Mouse (Mus musculus) MEL (cell line): ENCODE data around the gene Bmp7. TPM values are rescaled to one million over a fixed set of nuclear protein-coding genes. Genes with fewer than 3 reads are reported as not detected.

Experiments used
- DNase-seq: peaks from one replicate; pipeline ENCODE4 v3.0.0; 2011; ENCODE audit warnings: low read depth, low spot score
- H3K27ac ChIP-seq: 2 replicates; pipeline ENCODE4 v1.5.1; 2012; ENCODE audit warnings: low read depth, mild to moderate bottlenecking, control low read depth, low read length, moderate library complexity; ENCODE audit not compliant: control insufficient read depth
- H3K27me3 ChIP-seq, 2 experiments: fragments of 150-350 bp in 1 of 2; sonication (generic) in 1 of 2; 2 replicates each; pipeline ENCODE4 v1.6.1; 2012; ENCODE audit warnings: low read length in 2 of 2, mild to moderate bottlenecking in 2 of 2, improper control_type of control experiment in 1 of 2, moderate library complexity in 1 of 2; ENCODE audit not compliant: insufficient read depth in 2 of 2, control insufficient read depth in 1 of 2
- H3K36me3 ChIP-seq, 2 experiments: 2 replicates each; pipeline ENCODE4 v1.6.1; 2012 to 2014; ENCODE audit warnings: low read length in 2 of 2, improper control_type of control experiment in 1 of 2, inconsistent platforms in 1 of 2, mild to moderate bottlenecking in 1 of 2; ENCODE audit not compliant: insufficient read depth in 2 of 2, control insufficient read depth in 1 of 2
- H3K4me1 ChIP-seq, 2 experiments: fragments of 150-350 bp in 1 of 2; sonication (generic) in 1 of 2; 2 replicates each; pipeline ENCODE4 v1.6.1; 2012; ENCODE audit warnings: low read length in 2 of 2, improper control_type of control experiment in 1 of 2, mild to moderate bottlenecking in 1 of 2; ENCODE audit not compliant: insufficient read depth in 2 of 2, control insufficient read depth in 1 of 2
- H3K4me3 ChIP-seq, 2 experiments: fragments of 150-350 bp in 1 of 2; sonication (generic) in 1 of 2; 2 replicates each; pipeline ENCODE4 v1.5.1; 2012; ENCODE audit warnings: low read depth in 2 of 2, low read length in 2 of 2, mild to moderate bottlenecking in 2 of 2, moderate library complexity in 2 of 2, control low read depth in 1 of 2, improper control_type of control experiment in 1 of 2; ENCODE audit not compliant: control insufficient read depth in 1 of 2, insufficient read depth in 1 of 2
- H3K79me2 ChIP-seq: 2 replicates; pipeline ENCODE4 v1.6.1; 2012; ENCODE audit warnings: mild to moderate bottlenecking, low read length, moderate library complexity; ENCODE audit not compliant: control insufficient read depth, poor library complexity, insufficient read depth
- H3K9ac ChIP-seq: 2 replicates; pipeline ENCODE4 v1.6.1; 2012; ENCODE audit warnings: low read depth, mild to moderate bottlenecking, control low read depth, low read length, moderate library complexity; ENCODE audit not compliant: control insufficient read depth, poor library complexity, severe bottlenecking
- H3K9me3 ChIP-seq: fragments of 150-350 bp; sonication (generic); replicated peaks from 2 replicates; pipeline ENCODE4 v1.6.1; 2012; ENCODE audit warnings: mild to moderate bottlenecking, low read length, improper control_type of control experiment, moderate library complexity; ENCODE audit not compliant: insufficient read depth
- BHLHE40 ChIP-seq: IDR thresholded peaks from 2 replicates; pipeline ENCODE4 v1.6.1; 2012; ENCODE audit warnings: low read depth, mild to moderate bottlenecking, inconsistent platforms, low read length, improper control_type of control experiment, borderline replicate concordance
- CHD1 ChIP-seq: IDR thresholded peaks from 2 replicates; pipeline ENCODE4 v1.6.1; 2012; ENCODE audit warnings: low read depth, mild to moderate bottlenecking, inconsistent platforms, low read length, improper control_type of control experiment
- CTCF ChIP-seq, 3 experiments: IDR thresholded peaks in 2 of 3; conservative IDR thresholded peaks in 1 of 3; 2 replicates each; pipeline ENCODE4 v1.5.1; 2011 to 2012; ENCODE audit warnings: low read length in 3 of 3, low read depth in 2 of 3, mild to moderate bottlenecking in 2 of 3, improper control_type of control experiment in 1 of 3, inconsistent platforms in 1 of 3, mixed read lengths in 1 of 3, moderate library complexity in 1 of 3; ENCODE audit not compliant: control insufficient read depth in 1 of 3, insufficient read depth in 1 of 3, poor library complexity in 1 of 3, severe bottlenecking in 1 of 3
- ELF1 ChIP-seq: IDR thresholded peaks from 2 replicates; pipeline ENCODE4 v1.6.1; 2014; ENCODE audit warnings: low read depth, mild to moderate bottlenecking, inconsistent platforms, low read length, improper control_type of control experiment, moderate library complexity
- EP300 ChIP-seq, 2 experiments: IDR thresholded peaks; 2 replicates each; pipeline ENCODE4 v1.6.1; 2011; ENCODE audit warnings: improper control_type of control experiment in 2 of 2, low read length in 2 of 2, low read depth in 1 of 2, mild to moderate bottlenecking in 1 of 2
- ETS1 ChIP-seq: IDR thresholded peaks from 2 replicates; pipeline ENCODE4 v1.6.1; 2012; ENCODE audit warnings: low read depth, mild to moderate bottlenecking, inconsistent platforms, low read length, improper control_type of control experiment, moderate library complexity
- KAT2A ChIP-seq: conservative IDR thresholded peaks from 2 replicates; pipeline ENCODE4 v1.6.1; 2012; ENCODE audit warnings: low read depth, low read length, improper control_type of control experiment, inconsistent platforms
- MAX ChIP-seq: IDR thresholded peaks from 2 replicates; pipeline ENCODE4 v1.6.1; 2011; ENCODE audit warnings: low read length, improper control_type of control experiment
- MAZ ChIP-seq: IDR thresholded peaks from 2 replicates; pipeline ENCODE4 v1.6.1; 2012; ENCODE audit warnings: low read depth, mild to moderate bottlenecking, inconsistent platforms, low read length, improper control_type of control experiment
- MEF2A ChIP-seq: IDR thresholded peaks from 2 replicates; pipeline ENCODE4 v1.6.1; 2014; ENCODE audit warnings: low read depth, mild to moderate bottlenecking, inconsistent platforms, low read length, improper control_type of control experiment; ENCODE audit not compliant: poor library complexity, insufficient replicate concordance, severe bottlenecking; ENCODE audit errors: extremely low read depth
- MYB ChIP-seq: IDR thresholded peaks from 2 replicates; pipeline ENCODE4 v1.6.1; 2011; ENCODE audit warnings: mild to moderate bottlenecking, low read depth, low read length, improper control_type of control experiment
- MYC ChIP-seq: IDR thresholded peaks from 2 replicates; pipeline ENCODE4 v1.6.1; 2011; ENCODE audit warnings: low read depth, mild to moderate bottlenecking, low read length, improper control_type of control experiment, moderate library complexity
- NELFE ChIP-seq: IDR thresholded peaks from 2 replicates; pipeline ENCODE4 v1.6.1; 2011; ENCODE audit warnings: low read depth, low read length, improper control_type of control experiment
- POLR2A ChIP-seq, 2 experiments: IDR thresholded peaks; 2 replicates each; pipeline ENCODE4 v1.6.1; 2011 to 2012; ENCODE audit warnings: low read length in 2 of 2, mild to moderate bottlenecking in 2 of 2, control low read depth in 1 of 2, improper control_type of control experiment in 1 of 2, low read depth in 1 of 2, moderate library complexity in 1 of 2; ENCODE audit not compliant: control insufficient read depth in 1 of 2, insufficient read depth in 1 of 2, poor library complexity in 1 of 2
- POLR2AphosphoS2 ChIP-seq: IDR thresholded peaks from 2 replicates; pipeline ENCODE4 v1.6.1; 2011; ENCODE audit warnings: low read length, improper control_type of control experiment
- RAD21 ChIP-seq: IDR thresholded peaks from 2 replicates; pipeline ENCODE4 v1.6.1; 2011; ENCODE audit warnings: mild to moderate bottlenecking, low read depth, low read length, improper control_type of control experiment
- SIN3A ChIP-seq: IDR thresholded peaks from 2 replicates; pipeline ENCODE4 v1.6.1; 2012; ENCODE audit warnings: low read length, improper control_type of control experiment, inconsistent platforms
- UBTF ChIP-seq: IDR thresholded peaks from 2 replicates; pipeline ENCODE4 v1.6.1; 2012; ENCODE audit warnings: low read depth, mild to moderate bottlenecking, inconsistent platforms, low read length, improper control_type of control experiment, moderate library complexity, borderline replicate concordance; ENCODE audit not compliant: insufficient read depth
- USF1 ChIP-seq: IDR thresholded peaks from 2 replicates; pipeline ENCODE4 v1.6.1; 2014; ENCODE audit warnings: low read depth, mild to moderate bottlenecking, inconsistent platforms, low read length, improper control_type of control experiment, moderate library complexity
- ZMIZ1 ChIP-seq: IDR thresholded peaks from 2 replicates; pipeline ENCODE4 v1.6.1; 2012; ENCODE audit warnings: low read depth, mild to moderate bottlenecking, inconsistent platforms, low read length, improper control_type of control experiment, moderate library complexity
- polyA plus RNA-seq, 2 experiments: library from polyadenylated mRNA; stranded (reverse) in 1 of 2; unstranded in 1 of 2; fragments of >175 nt in 1 of 2; fragments of >200 nt in 1 of 2; gene quantifications; 2 replicates each; pipeline versions ENCODE4 v1.2.1 to v1.2.4; 2012; ENCODE audit warnings: low replicate concordance in 2 of 2, low read depth in 1 of 2; ENCODE audit not compliant: insufficient read length in 2 of 2, insufficient read depth in 1 of 2, missing spikeins in 1 of 2
- total RNA-seq: library from RNA; depleted of rRNA; stranded (reverse); fragments of 300-350 nt; gene quantifications from 2 replicates; pipeline ENCODE4 v1.2.3, GENCODE M21; 2012

Bmp7 gene
- total and polyA plus RNA-seq, 3 experiments = not detected

DNA sequence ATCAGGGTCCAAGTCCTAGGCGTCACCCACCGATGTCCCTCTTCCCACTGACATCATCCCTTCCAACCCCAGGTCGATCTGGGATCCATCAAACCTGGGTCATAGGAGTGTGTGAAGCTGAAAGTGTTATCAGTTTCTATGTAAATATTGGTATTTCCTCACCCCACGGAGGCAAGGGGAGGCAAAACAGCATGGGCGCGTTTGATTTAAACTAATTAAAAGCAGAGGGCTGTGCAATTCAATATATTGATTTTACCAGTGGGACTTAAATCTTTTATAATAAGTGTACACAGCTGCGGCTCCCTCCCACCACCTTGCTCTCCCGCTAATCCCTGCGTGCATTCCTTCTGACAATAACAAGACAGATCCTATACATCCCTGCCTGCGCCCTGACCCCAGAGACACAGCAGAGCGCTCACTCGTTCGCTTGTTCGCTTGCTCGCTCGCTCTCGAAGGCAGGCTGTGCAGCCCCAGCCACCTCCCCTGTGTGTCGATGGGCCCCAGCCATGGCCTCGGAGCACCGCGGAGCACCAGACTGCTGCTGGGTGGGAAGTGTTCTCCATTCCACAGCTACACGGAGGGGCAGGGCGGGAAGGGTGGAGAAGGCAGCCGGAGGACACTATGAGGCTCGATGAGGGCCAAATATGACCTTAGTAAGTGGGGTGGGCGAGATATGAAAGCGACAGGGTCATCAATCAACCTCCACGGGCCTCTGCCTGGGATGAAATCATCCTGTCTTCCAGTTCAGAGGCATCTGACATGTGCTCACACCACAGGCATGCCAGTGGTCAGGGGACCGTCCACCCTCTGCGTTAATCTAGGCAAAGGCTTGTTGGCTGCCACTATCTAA is 5.0 kb downstream of the Bmp7 start:
- H3K9ac ChIP-seq = no peak overlapping the region
- H3K79me2 ChIP-seq = no peaks in the 10 kb centered on the region
- no peaks in the 10 kb centered on the region for H3K9me3 ChIP-seq
- H3K4me3 ChIP-seq = no peak overlapping the region
- TF ChIP-seq ZMIZ1 (no peak), MYC (no peak), NELFE (no peak), ETS1 (no peak), MEF2A (no peak), EP300 (IDR thresholded peaks at IDR 0.05; ENCODE audit: low read depth in 1 of 2, low read length in 2 of 2) (no peak)
- no peak overlapping the region for H3K27ac ChIP-seq
- DNase-seq = no peak
- H3K36me3 ChIP-seq = no peaks in the 10 kb centered on the region
- no peaks in the 10 kb centered on the region for H3K4me1 ChIP-seq
- H3K27me3 ChIP-seq = no peaks in the 10 kb centered on the region

DNA sequence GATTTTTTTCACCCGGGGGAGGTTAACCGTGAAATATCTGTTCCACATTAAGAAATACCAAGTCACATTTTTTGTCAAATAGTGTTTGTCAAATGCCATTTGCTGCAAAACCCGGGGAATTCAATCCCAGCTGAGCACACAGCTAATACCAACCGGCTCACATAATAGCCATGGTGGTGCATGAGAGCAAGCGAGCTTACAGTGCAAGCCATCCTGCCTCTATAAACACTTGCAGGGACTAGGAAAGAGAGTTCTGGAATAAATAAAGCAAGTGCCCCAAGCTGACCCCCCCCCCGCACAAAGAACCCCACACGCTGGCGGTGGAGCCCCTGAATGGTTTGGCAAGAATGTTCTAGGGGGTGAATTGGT is 5.7 kb downstream of the Bmp7 start:
- Histone ChIP-seq H3K9ac (no peak overlapping the region), H3K4me1 (no peaks in the 10 kb centered on the region), H3K27me3 (no peaks in the 10 kb centered on the region), H3K79me2 (no peaks in the 10 kb centered on the region), H3K27ac (no peak overlapping the region), H3K36me3 (no peaks in the 10 kb centered on the region), H3K9me3 (no peaks in the 10 kb centered on the region), H3K4me3 (no peak overlapping the region)
- TF ChIP-seq POLR2A (IDR thresholded peaks at IDR 0.05; ENCODE audit: control insufficient read depth in 1 of 2, insufficient read depth in 1 of 2, low read depth in 1 of 2, low read length in 2 of 2, poor library complexity in 1 of 2) (no peak), MAX (no peak), MEF2A (no peak), MYB (no peak), UBTF (no peak), CTCF (IDR thresholded peaks at IDR 0.05 in 2 of 3, conservative IDR thresholded peaks at IDR 0.05 in 1 of 3; ENCODE audit: control insufficient read depth in 1 of 3, insufficient read depth in 1 of 3, low read depth in 2 of 3, low read length in 3 of 3, poor library complexity in 1 of 3, severe bottlenecking in 1 of 3) (no peak), POLR2AphosphoS2 (no peak), BHLHE40 (no peak), EP300 (IDR thresholded peaks at IDR 0.05; ENCODE audit: low read depth in 1 of 2, low read length in 2 of 2) (no peak), NELFE (no peak), KAT2A (no peak), CHD1 (no peak), USF1 (no peak), RAD21 (no peak), MAZ (no peak), ELF1 (no peak), SIN3A (no peak)
- no peak for DNase-seq
